Mouse (Mus musculus): ENCODE measurements around the gene Vwa1. TPM values are rescaled to one million over a fixed set of nuclear protein-coding genes. Genes with fewer than 3 reads are reported as not detected.

Gene Vwa1
- total and polyA plus RNA-seq, 3 experiments = 0.13 to 1.8 (median 0.15) TPM

GRCm38 (mm10) chr4:155746575-155747490 lies 27.7 kb downstream of the Vwa1 start:
- dilution Hi-C loops (cut with MboI; ENCODE audit: extremely low pct_ligation_motif_present, extremely low pct_unique_long_range_greater_than_20kb, low sequenced_read_pairs) (no loop called here), in situ Hi-C loops (cut with MboI; ENCODE audit: low pct_ligation_motif_present, low pct_unique_long_range_greater_than_20kb, low sequenced_read_pairs) (no loop called here)
- Histone ChIP-seq H3K27me3 (replicated peaks) (no peaks in the 10 kb centered on the region), H3K36me3 (replicated peaks in 1 of 2; ENCODE audit: control insufficient read depth in 1 of 2, insufficient read depth in 1 of 2, low read length in 1 of 2) (peaks cover 88 to 98% of the 10 kb centered on the region in 2 experiments), H3K9me3 (replicated peaks; ENCODE audit: low read length) (no peaks in the 10 kb centered on the region), H3K4me3 (replicated peaks in 1 of 3; ENCODE audit: low read depth in 2 of 3, low read length in 2 of 3, poor library complexity in 1 of 3) (no peak overlapping the region), H3K4me1 (ENCODE audit: control insufficient read depth in 1 of 2, insufficient read depth in 2 of 2) (no peaks in the 10 kb centered on the region), H3K79me2 (replicated peaks; ENCODE audit: control insufficient read depth, extremely low read depth, insufficient read depth, poor library complexity, severe bottlenecking) (0 out of 2 replicates have a peak, but pooled peaks cover 4% of the 10 kb centered on the region), H3K9ac (ENCODE audit: insufficient read depth, low read depth) (no peak overlapping the region), H3K4me2 (ENCODE audit: insufficient read depth, low read depth, poor library complexity, severe bottlenecking) (no peak overlapping the region), H3K27ac (ENCODE audit: insufficient read depth, low read depth) (no peak overlapping the region)
- TF ChIP-seq MAZ (IDR thresholded peaks at IDR 0.05; ENCODE audit: low read depth, low read length) (no peak), MEF2A (IDR thresholded peaks at IDR 0.05; ENCODE audit: borderline replicate concordance, low read depth, low read length) (no peak), KAT2A (IDR thresholded peaks at IDR 0.05; ENCODE audit: insufficient replicate concordance, low read length) (no peak), ZKSCAN1 (IDR thresholded peaks at IDR 0.05; ENCODE audit: borderline replicate concordance, low read depth, low read length) (no peak), ZNF384 (IDR thresholded peaks at IDR 0.05; ENCODE audit: low read depth, low read length) (no peak), JUND (conservative IDR thresholded peaks at IDR 0.05; ENCODE audit: low read depth, low read length) (no peak), MAFK (IDR thresholded peaks at IDR 0.05; ENCODE audit: insufficient replicate concordance, low read length) (no peak), NRF1 (IDR thresholded peaks at IDR 0.05; ENCODE audit: low read depth, low read length) (no peak), RAD21 (IDR thresholded peaks at IDR 0.05; ENCODE audit: low read depth, low read length) (no peak), ZC3H11A (IDR thresholded peaks at IDR 0.05; ENCODE audit: low read depth, low read length) (no peak), USF1 (IDR thresholded peaks at IDR 0.05; ENCODE audit: low read depth, low read length) (no peak), IRF4 (IDR thresholded peaks at IDR 0.05; ENCODE audit: low read depth, low read length) (no peak), TBP (conservative IDR thresholded peaks at IDR 0.05; ENCODE audit: low read depth, low read length) (no peak), TCF12 (IDR thresholded peaks at IDR 0.05; ENCODE audit: low read depth, low read length) (no peak), GABPA (IDR thresholded peaks at IDR 0.05; ENCODE audit: insufficient replicate concordance, low read depth, low read length) (no peak), ZMIZ1 (IDR thresholded peaks at IDR 0.05; ENCODE audit: low read depth, low read length) (no peak), BHLHE40 (IDR thresholded peaks at IDR 0.05; ENCODE audit: low read depth, low read length) (no peak), CHD2 (IDR thresholded peaks at IDR 0.05; ENCODE audit: low read length) (no peak), POLR2AphosphoS2 (IDR thresholded peaks at IDR 0.05; ENCODE audit: low read depth, low read length) (no peak)
- DNase-seq (ENCODE audit: extremely low read depth) = no peak

Measured in CH12.LX (cell line).